Mouse (Mus musculus): ENCODE results near the gene Cops3. TPM values are rescaled to one million over a fixed set of nuclear protein-coding genes. Genes with fewer than 3 reads are reported as not detected.

Gene Cops3
- polyA plus RNA-seq, 2 experiments: 33.5 to 108 TPM

DNA sequence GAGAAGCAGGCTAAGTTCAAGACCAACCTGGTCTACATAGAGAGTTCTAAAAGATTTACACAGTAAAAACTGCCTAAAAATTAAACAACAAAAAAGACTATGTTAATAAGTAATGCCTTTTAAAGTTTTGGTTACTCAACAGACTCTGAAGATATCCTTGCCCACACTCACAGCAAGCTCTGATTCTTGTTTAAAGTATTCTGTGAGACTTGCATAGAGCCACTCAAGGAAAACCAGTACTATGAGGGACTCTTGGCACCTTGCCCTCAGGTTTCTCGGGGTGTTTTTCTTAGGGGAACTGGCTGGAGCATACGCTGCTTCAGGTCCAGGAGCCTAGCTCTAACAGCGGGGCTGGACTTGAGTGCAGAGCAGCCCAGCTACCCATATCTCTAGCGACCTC lies 60.2 kb downstream of the Cops3 start:
- ATAC-seq (ENCODE audit: insufficient read depth) (no peak), DNase-seq (ENCODE audit: low read depth in 3 of 3, low spot score in 3 of 3) (no peak)
- Histone ChIP-seq H3K36me3 (replicated peaks; ENCODE audit: control insufficient read depth, insufficient read depth, low read depth) (no peaks in the 10 kb centered on the region), H3K27ac (no peak overlapping the region), H3K4me1 (replicated peaks; ENCODE audit: control insufficient read depth in 2 of 2, insufficient read depth in 2 of 2, low read length in 1 of 2) (no peaks in the 10 kb centered on the region), H3K4me2 (ENCODE audit: low read depth) (no peak overlapping the region), H3K9me3 (ENCODE audit: control insufficient read depth, low read length) (no peaks in the 10 kb centered on the region), H3K4me3 (ENCODE audit: insufficient read depth in 1 of 2, low read depth in 2 of 2, low read length in 2 of 2) (no peak overlapping the region), H3K9ac (replicated peaks) (no peak overlapping the region), H3K27me3 (ENCODE audit: control insufficient read depth, insufficient read depth, low read length) (no peaks in the 10 kb centered on the region)
- TF ChIP-seq EP300 (IDR thresholded peaks at IDR 0.05; ENCODE audit: low read depth) (no peak), CTCF (IDR thresholded peaks at IDR 0.05; ENCODE audit: low read depth) (no peak)
- 78% methylated on average over 4 of the region's 4 CpGs for WGBS (ENCODE audit: insufficient replicate concordance)

DNA sequence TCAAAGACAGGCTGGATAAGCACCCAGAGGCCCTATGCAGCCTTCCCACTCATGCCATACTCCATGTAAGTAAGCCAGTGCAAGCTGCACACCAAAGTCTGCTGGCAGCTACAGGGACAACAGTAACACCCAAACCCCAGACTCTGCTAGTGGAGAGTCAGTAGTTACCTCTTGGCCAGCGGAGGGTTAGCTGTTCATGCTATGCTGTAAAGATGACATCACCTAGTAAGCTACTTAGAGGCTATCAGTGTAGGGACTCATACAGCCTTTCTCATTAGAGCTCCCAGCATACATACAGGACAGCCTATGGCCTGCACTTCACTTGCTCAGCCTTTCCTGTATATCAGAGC lies 60.8 kb downstream of the Cops3 start:
- Histone ChIP-seq H3K4me2 (ENCODE audit: low read depth) (no peak overlapping the region), H3K9ac (replicated peaks) (no peak overlapping the region), H3K4me3 (ENCODE audit: insufficient read depth in 1 of 2, low read depth in 2 of 2, low read length in 2 of 2) (no peak overlapping the region), H3K9me3 (ENCODE audit: control insufficient read depth, low read length) (no peaks in the 10 kb centered on the region), H3K27ac (no peak overlapping the region), H3K27me3 (ENCODE audit: control insufficient read depth, insufficient read depth, low read length) (no peaks in the 10 kb centered on the region), H3K36me3 (replicated peaks; ENCODE audit: control insufficient read depth, insufficient read depth, low read depth) (no peaks in the 10 kb centered on the region), H3K4me1 (replicated peaks; ENCODE audit: control insufficient read depth in 2 of 2, insufficient read depth in 2 of 2, low read length in 1 of 2) (no peaks in the 10 kb centered on the region)
- TF ChIP-seq CTCF (IDR thresholded peaks at IDR 0.05; ENCODE audit: low read depth) (no peak), EP300 (IDR thresholded peaks at IDR 0.05; ENCODE audit: low read depth) (no peak)
- ATAC-seq (ENCODE audit: insufficient read depth) (peak; percentile 18; the same call in 1 of the 2 replicates), DNase-seq (ENCODE audit: low read depth in 3 of 3, low spot score in 3 of 3) (no peak)
- WGBS (ENCODE audit: insufficient replicate concordance): 48% methylated on average over 1 of the region's 1 CpGs

DNA sequence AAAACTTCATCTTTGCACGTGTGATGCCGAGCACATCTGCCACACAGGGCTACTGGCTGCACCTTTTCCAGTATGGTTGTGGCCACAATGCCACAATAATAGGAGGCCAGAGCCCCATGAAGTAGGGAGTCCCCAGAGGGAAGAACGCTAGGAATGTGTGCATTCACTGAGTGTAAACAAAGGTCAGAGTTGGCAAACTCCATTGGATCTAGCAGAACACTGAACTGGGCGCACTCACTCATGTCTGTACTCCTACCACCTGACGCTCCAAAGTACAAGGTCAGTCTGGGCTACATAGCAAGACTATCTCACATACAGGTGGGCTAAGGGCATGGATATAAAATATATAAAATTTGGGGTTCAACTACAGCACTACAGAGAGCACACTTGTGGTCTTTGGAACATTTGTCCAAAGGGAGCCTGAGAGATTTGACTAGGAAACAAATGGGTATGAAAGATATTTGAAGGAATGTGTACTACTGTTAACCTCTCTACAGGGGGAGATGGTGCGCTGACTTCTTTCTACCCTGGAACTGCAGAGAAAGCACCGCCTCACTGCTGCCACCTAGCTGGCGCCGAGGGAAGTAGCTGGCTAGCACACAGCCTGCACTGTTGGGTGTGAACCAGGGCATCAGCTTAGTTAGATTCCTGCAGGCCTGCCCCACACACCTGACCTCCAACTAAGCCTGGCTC lies 61.3 kb downstream of the Cops3 start:
- 44% methylated on average over 9 of the region's 9 CpGs for WGBS (ENCODE audit: insufficient replicate concordance)
- Histone ChIP-seq H3K4me3 (ENCODE audit: insufficient read depth in 1 of 2, low read depth in 2 of 2, low read length in 2 of 2) (no peak overlapping the region), H3K4me1 (replicated peaks; ENCODE audit: control insufficient read depth in 2 of 2, insufficient read depth in 2 of 2, low read length in 1 of 2) (no peaks in the 10 kb centered on the region), H3K9me3 (ENCODE audit: control insufficient read depth, low read length) (no peaks in the 10 kb centered on the region), H3K9ac (replicated peaks) (no peak overlapping the region), H3K36me3 (replicated peaks; ENCODE audit: control insufficient read depth, insufficient read depth, low read depth) (no peaks in the 10 kb centered on the region), H3K4me2 (ENCODE audit: low read depth) (no peak overlapping the region), H3K27ac (no peak overlapping the region), H3K27me3 (ENCODE audit: control insufficient read depth, insufficient read depth, low read length) (no peaks in the 10 kb centered on the region)
- ATAC-seq (ENCODE audit: insufficient read depth): peak; percentile 78
- TF ChIP-seq CTCF (IDR thresholded peaks at IDR 0.05; ENCODE audit: low read depth) (peak; percentile 99), EP300 (IDR thresholded peaks at IDR 0.05; ENCODE audit: low read depth) (no peak)
- peak; percentile 58 to 63 (median 62) for DNase-seq (ENCODE audit: low read depth in 3 of 3, low spot score in 3 of 3)

DNA sequence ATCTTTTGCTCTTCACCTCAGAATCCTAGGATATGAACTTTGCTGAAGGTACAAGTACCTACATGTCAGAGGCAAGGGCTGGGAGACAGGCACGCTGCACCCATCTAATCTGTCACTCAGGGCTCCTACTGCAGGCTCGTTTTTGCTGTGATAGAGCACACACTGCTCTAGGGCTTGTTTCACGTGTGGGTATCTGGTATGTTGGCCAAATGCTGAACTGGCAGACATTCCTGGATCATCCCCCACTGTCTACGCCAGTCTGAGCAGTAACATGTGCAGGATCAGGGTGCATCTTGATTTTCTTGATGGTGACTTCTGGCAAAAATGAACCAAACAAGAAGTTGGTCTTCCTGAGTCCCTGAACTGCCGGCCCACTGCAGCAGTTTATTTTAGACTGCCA lies 62.4 kb downstream of the Cops3 start:
- Histone ChIP-seq H3K27me3 (ENCODE audit: control insufficient read depth, insufficient read depth, low read length) (no peaks in the 10 kb centered on the region), H3K4me3 (ENCODE audit: insufficient read depth in 1 of 2, low read depth in 2 of 2, low read length in 2 of 2) (no peak overlapping the region), H3K4me1 (replicated peaks; ENCODE audit: control insufficient read depth in 2 of 2, insufficient read depth in 2 of 2, low read length in 1 of 2) (no peaks in the 10 kb centered on the region), H3K9me3 (ENCODE audit: control insufficient read depth, low read length) (no peaks in the 10 kb centered on the region), H3K36me3 (replicated peaks; ENCODE audit: control insufficient read depth, insufficient read depth, low read depth) (no peaks in the 10 kb centered on the region; the same call in 1 of the 2 replicates), H3K4me2 (ENCODE audit: low read depth) (no peak overlapping the region), H3K9ac (replicated peaks) (no peak overlapping the region), H3K27ac (no peak overlapping the region)
- no peak for ATAC-seq (ENCODE audit: insufficient read depth)
- TF ChIP-seq CTCF (IDR thresholded peaks at IDR 0.05; ENCODE audit: low read depth) (no peak), EP300 (IDR thresholded peaks at IDR 0.05; ENCODE audit: low read depth) (no peak)
- DNase-seq (ENCODE audit: low read depth in 3 of 3, low spot score in 3 of 3): no peak
- 69% methylated on average over 5 of the region's 5 CpGs for WGBS (ENCODE audit: insufficient replicate concordance)

DNA sequence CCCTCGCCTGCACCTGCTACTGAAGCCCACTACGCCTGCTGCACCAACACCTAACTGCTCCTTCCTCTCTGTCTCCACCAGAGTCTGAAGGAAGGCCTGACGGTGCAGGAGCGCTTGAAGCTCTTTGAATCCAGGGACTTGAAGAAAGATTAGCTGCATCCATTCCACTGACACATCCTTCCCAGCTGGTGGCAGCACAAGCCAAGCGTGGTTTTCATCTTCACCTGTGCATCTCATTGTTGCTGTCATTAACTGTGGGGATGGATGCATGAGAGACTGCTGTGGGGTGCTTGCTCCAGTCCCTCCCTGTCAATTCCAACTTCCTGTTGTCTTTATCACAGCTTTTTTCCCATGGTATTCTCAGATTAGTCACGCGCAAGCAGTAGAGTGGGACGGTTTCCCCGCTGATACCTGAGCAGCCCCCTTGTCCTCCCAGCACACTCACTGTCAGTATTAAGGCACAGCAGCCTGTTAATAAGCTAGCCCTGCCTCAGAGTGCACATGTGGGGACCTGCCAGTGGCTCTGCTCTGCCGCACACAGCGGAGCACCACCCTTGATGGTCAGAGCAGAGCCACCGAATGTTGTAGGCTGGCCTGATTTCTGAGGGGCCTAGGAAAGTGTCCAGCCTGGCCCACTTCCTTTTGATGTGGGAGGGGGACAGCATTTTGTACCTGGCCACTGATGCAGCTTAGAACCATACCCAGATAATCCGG lies 64.0 kb downstream of the Cops3 start:
- WGBS (ENCODE audit: insufficient replicate concordance): 89% methylated on average over 13 of the region's 13 CpGs
- Histone ChIP-seq H3K4me3 (ENCODE audit: insufficient read depth in 1 of 2, low read depth in 2 of 2, low read length in 2 of 2) (no peak overlapping the region), H3K27ac (no peak overlapping the region), H3K9me3 (ENCODE audit: control insufficient read depth, low read length) (no peaks in the 10 kb centered on the region), H3K4me2 (ENCODE audit: low read depth) (no peak overlapping the region), H3K9ac (replicated peaks) (no peak overlapping the region), H3K36me3 (replicated peaks; ENCODE audit: control insufficient read depth, insufficient read depth, low read depth) (peaks cover 5% of the 10 kb centered on the region), H3K27me3 (ENCODE audit: control insufficient read depth, insufficient read depth, low read length) (no peaks in the 10 kb centered on the region), H3K4me1 (replicated peaks; ENCODE audit: control insufficient read depth in 2 of 2, insufficient read depth in 2 of 2, low read length in 1 of 2) (no peaks in the 10 kb centered on the region)
- DNase-seq (ENCODE audit: low read depth in 3 of 3, low spot score in 3 of 3) (no peak), ATAC-seq (ENCODE audit: insufficient read depth) (no peak)
- peak; percentile 14; the same call in 1 of the 2 replicates for TF ChIP-seq CTCF (IDR thresholded peaks at IDR 0.05; ENCODE audit: low read depth)
- TF ChIP-seq EP300 (IDR thresholded peaks at IDR 0.05; ENCODE audit: low read depth): no peak
